Mouse (Mus musculus) urinary bladder, postnatal 14 days (tissue): ENCODE data around the gene Wdr83os.
"Not testable (repeated sequence)": the region's sequence is repeated elsewhere in the genome, so short reads cannot be mapped to it uniquely, and the experiment has no call there.

Source experiments
- DNase-seq: peaks from one replicate; pipeline ENCODE4 v3.0.0; 2021; ENCODE audit warnings: low spot score

Wdr83os gene

GRCm38 (mm10) chr8:85119052-85119981 is 38.8 kb downstream of the Wdr83os start:
- peak; percentile 92 for DNase-seq

DNA sequence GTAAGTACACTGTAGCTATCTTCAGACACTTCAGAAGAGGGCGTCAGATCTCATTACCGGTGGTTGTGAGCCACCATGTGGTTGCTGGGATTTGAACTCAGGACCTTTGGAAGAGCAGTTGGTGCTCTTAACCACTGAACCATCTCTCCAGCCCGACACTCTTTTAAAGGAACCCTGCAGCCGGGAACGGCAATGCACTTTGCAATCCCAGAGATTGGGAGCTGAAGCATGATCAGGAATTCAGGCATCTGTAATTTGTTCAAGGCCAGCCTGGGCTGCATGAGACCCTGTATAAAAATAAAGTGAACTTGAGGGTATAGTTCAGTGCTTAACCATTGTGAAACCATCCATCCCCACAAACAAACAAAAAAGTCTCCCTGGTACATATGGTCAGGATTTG is 39.7 kb downstream of the Wdr83os start:
- not testable (repeated sequence) for DNase-seq

- no peak for DNase-seq
These were observed 42.5 kb downstream of the Wdr83os start, which contains the start of gene Zfp791 for GRCm38 (mm10) chr8:85122995-85123394. Zfp791 (minus strand) TSS chr8:85123095.

- DNase-seq: no peak
These were observed 43.2 kb downstream of the Wdr83os start for GRCm38 (mm10) chr8:85123691-85124090.
